Mouse (Mus musculus) left cerebral cortex, adult 8-10 months (tissue): ENCODE measurements around the gene Lmf1. TPM values are rescaled to one million over a fixed set of nuclear protein-coding genes. Genes with fewer than 3 reads are reported as not detected.

Experiments
- DNase-seq, 2 experiments: peaks; one replicate each; pipeline ENCODE4 v3.0.0; 2022; ENCODE audit warnings: low spot score in 2 of 2
- total RNA-seq, 4 experiments: library from RNA; stranded (reverse); gene quantifications; 2 replicates each; pipeline ENCODE4 v1.2.4; 2022

Gene Lmf1
- total RNA-seq = 10 to 100 TPM; 22.0 to 26.3 (median 24.6) TPM

DNA sequence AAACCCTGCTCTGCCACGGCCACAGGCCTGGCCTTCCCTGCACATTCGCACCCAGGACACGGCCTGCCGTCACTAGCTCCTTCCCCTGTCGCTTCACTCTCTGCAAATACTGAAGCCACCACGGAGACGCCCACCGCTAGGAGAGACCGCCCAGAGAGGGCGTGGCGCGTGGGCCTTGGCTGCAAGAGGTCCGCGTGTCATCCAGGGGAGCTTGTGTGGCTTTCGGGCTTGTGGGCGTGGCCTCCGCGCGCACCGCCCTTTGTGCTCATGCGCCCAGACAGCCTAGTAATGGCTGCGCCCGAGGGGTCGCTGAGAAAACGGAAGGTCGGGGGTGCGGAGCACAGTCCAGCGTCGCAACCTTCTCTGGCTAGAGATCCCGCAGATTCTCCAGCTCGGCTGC lies at the start of gene Lmf1:
Gene Lmf1, plus strand, starts transcription at position 166 of the 400 bp plus-strand sequence.
- peak; percentile 87 to 96 for DNase-seq

GRCm38 (mm10) chr17:25530357-25531022 lies 48.4 kb upstream of the Lmf1 start:
- DNase-seq = no peak

DNA sequence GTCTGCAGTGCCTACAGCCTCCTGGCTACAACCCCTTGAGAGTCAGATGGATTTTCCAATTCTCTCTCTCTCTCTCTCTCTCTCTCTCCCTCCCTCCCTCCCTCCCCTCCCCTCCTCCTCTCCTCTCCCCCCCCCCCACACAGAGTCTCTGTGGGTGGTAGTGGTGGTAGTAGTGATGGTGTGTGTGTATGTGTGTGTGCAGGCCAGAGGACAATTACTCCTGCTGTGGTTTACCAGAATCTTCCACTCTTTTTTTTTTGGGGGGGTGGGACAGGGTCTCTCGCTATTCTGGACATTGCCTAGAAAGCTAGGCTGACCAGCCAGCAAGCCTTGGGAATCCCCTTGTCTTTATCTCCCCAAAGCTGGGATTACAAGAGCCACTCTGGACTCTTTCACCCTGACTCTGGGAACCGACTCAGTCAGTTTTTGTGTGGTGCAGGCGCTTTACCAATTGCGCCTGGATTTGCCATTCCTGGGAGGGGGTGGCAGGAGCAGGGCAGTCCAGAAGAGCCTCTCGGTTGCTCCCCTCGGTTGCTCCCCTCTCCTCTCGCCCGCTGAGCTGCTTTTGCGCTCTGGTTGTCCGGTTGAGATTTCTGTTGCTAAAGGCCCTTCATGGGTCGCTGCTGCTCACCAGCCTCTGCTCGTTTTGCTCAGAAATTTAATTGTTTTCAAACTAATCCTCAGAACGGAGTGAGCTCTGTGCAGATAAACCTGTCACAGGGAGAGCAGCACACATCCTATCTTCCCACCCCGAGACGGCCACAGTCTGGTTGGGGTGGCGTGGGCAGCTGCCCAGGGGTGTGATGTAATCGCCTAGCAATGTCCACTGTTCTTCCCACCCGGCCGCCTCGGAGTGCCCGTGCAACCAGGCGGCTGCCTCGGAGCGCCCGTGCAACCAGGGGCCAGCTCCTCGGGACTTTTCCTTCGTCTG lies 39.7 kb upstream of the Lmf1 start:
- no peak for DNase-seq

GRCm38 (mm10) chr17:25540731-25541130 lies 38.2 kb upstream of the Lmf1 start:
- no peak for DNase-seq

GRCm38 (mm10) chr17:25541768-25542167 lies 37.1 kb upstream of the Lmf1 start:
- no peak for DNase-seq

GRCm38 (mm10) chr17:25547026-25547425 lies 31.9 kb upstream of the Lmf1 start:
- DNase-seq = no peak

GRCm38 (mm10) chr17:25550020-25550419 lies 28.9 kb upstream of the Lmf1 start:
- no peak for DNase-seq

GRCm38 (mm10) chr17:25551313-25551712 lies 27.6 kb upstream of the Lmf1 start:
- DNase-seq = no peak

- no peak for DNase-seq
Observed at GRCm38 (mm10) chr17:25555159-25555558, 23.7 kb upstream of the Lmf1 start.

DNA sequence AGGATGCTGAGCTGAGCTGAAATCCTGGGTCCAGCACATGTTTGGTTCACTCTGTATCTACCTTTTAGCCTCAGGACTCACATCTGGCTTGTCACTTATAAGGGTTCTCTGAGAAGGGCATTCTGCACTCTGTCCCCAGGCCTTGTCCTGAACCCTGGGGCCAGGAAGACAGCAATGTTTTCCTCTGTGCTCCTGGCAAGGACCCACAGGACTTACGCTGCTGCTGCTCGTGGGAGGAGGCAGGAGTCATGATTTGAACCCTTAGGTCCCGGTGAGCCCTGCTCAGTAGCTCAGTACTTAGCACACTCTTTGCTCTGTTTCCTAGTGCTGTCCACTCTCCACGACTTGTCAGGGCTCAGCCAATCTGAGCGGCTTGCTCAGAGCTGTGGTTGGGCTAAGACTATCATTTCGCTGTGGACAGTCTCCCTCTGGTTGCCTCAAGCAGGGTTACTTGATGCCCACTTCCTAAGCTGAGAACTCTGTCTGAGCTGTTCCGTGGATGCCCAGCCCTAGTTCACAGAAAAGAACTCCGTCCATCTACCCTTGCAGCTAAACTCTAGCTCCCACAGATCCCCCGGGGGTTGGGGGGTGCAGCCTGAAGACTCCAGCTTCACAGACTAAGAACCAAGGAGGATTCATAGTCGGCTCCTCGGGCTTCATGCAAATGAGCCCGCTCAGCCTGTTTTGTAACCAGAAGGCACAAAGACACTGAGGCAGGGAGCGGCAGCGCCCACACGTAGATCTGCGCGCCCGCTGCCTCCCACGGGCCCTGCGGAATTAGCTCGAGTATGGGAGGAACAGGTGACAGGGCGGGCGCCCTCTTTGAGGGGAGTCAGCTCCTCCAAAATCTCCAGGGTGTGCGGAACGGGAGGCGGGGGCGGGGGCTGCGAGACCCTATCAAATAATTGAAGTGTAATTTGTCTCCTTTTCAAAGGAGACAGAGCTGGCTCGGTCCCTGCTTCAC lies 22.9 kb upstream of the Lmf1 start:
- DNase-seq = peak in 1 of 2 experiments; percentile 93

DNA sequence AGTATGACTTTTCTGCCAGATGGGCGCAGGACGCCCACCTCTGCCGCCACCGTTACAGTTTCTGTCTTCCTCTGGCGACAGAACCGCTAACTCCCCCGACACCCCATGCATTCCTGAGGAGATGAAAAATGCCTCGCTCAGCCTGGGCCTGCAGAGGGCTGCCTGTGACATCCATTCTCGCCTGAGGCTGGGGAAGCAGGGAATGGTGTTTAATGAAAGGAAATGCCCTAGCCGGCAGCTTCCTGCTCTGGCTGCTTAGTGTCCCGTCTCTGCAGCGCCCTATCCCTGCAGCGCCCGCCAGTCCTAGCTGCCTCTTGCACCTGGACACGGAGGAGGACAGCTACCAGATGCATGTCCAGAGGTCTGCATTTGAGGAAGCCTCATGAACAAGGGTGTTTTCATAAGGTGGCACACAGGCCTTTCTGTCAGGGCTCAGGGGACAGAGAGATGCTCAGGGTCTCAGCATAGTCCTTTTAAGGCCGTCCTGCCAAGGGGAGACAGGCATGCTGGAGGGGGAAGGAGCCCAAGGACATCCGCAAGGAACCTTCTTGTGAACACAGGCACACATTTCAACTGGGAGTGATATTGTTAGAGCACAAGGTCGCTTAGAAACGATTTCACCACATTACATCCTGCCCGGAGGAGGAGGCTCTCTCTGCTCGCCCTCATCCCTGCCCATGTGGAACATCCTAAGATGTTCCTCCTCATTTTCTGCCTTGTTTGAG lies 22.1 kb upstream of the Lmf1 start:
- peak; percentile 73 to 93 for DNase-seq

- DNase-seq = no peak
Observed at GRCm38 (mm10) chr17:25559634-25560033, 19.3 kb upstream of the Lmf1 start.

- no peak for DNase-seq
Observed at GRCm38 (mm10) chr17:25560554-25561222, 18.2 kb upstream of the Lmf1 start.

DNA sequence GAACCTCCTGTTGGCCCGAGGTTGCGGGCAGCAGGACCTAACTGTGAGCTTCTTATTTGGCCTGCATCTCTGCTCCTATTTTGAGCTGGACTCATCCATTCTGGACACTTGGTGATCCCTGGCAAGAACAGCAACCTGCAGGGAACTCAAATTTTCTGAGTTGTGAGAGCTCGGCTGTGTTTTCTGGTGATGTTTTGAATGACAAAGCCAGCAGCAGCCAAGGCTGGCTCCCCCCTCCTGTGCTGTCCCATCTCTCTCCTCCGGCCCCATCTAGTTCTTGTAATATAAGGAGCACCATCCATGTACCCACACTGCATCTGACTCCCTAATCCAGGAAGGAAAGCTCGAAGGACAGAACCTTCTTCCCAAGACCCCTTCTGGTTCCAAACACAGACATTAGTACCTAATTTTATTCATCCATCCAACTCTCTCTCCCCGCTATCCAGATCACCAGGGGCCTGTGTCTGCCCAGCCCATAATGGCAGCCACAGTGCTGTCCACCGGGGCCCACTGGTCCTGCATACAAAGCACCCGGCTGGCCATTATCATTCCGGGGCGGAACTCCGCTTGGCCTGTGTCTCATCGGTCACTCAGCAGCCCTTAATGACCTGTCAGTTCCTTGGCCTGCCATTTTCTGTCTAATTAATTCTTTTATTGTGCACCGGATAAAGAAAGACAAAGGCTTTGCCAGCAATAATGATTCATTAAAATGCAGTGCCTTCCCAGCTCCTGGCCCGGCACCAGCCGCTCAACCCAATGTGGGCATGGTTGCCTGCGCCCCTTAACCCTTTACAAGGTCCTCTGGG lies 17.5 kb upstream of the Lmf1 start:
- DNase-seq = peak in 1 of 2 experiments; percentile 76

- peak in 1 of 2 experiments; percentile 35 for DNase-seq
Observed at GRCm38 (mm10) chr17:25564481-25564880, 14.4 kb upstream of the Lmf1 start.

DNA sequence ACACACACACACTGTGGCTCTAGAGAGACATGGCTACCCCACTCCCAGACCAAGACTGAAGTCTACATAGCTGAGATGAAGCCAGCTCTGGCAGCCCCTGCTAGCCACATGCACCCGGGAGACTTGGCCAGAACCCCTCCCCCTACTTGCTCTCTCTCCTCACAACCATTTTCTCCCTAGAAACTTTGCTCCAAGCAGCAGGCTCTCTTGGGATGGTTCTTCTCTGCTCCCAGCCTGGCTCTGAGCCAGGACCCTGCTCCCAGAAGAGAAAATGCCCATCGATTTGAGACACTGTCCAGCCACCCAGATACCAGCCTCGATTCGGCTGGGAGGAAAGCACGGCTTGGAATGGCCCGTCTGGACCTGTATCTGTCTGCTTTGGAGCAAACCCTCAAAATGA lies 13.6 kb upstream of the Lmf1 start:
- peak in 1 of 2 experiments; percentile 38 for DNase-seq

DNA sequence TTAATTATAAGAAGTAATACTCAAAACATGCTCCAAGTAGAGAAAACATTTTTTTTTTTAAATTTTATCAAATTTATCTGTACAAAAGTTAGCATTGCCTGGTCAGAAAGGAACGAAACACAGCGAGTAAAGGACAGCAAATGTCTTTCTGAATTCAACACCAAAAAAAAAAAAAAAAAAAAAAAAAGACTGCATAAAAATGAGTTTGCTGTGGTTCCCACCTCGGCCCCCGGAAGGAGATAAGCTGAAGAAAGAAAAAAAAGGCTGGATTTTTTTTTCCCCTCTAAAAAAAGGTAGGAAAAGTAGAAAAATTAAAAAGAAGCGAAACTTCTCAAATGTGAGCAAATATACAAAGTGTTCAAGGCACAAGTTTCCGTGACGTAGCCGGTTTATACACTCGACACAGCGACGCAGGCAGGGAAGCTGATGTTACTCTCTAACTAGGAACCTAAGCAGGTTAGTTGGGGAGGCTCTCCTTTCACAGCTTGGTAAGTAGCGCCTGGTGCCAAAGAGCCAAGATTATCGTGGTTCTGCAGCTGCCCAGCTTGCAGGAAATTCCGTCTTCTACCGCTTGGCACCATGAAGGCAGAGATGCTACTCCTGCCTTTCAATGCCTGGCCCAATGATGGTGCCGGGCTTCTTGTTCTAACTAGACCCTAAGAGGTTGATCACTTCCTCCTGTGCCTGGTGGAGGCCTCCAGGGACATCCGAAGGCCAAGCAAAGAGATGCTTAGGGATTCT lies 12.9 kb upstream of the Lmf1 start:
- no peak for DNase-seq

GRCm38 (mm10) chr17:25567261-25567660 lies 11.6 kb upstream of the Lmf1 start:
- peak in 1 of 2 experiments; percentile 31 for DNase-seq
